Mouse (Mus musculus) hindlimb bud, embryonic 11.5 days (tissue): ENCODE results near the gene Stag2.

Experiments
- DNase-seq: peaks from one replicate; pipeline ENCODE4 v3.0.0-alpha.2; 2012; ENCODE audit warnings: low read depth, low spot score; ENCODE audit errors: extremely low spot score

Stag2 gene

DNA sequence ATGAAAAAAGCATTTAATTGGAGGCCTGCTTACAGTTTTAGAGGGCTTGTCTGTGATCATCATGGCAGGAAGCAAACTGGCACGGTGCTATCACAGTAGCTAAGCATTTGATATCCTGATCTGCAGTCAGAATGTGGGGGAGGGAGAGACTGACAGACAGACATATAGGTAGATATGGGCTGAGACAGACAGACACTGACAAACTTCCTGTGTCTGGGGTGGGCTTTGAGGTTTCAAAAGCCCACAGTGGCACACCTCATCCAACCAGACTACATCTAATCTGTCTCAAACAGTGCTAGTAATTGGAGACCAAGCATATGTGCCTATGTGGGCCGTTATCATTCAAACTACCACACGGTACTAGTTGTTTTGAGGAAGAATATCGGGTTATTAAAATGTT, 53.4 kb downstream of the Stag2 start:
- no peak for DNase-seq

DNA sequence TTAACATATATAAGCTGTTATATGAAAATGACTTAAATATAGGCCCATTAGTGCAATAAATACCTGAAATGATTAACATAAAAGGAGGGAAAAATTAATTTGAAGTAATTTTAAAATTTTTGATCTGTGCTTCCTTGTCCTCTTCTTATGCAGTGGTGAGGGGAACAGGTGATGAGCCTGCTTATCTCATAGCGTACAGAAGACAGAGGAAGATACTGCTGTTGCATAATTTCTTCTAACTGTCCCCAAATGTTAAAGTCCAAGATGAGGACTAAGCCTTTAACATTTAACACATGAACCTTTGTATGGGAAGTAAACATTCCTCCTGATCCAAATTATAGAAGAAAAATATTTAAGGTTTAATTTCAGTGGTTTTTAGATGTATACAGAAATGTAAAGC, 66.6 kb downstream of the Stag2 start:
- no peak for DNase-seq

DNA sequence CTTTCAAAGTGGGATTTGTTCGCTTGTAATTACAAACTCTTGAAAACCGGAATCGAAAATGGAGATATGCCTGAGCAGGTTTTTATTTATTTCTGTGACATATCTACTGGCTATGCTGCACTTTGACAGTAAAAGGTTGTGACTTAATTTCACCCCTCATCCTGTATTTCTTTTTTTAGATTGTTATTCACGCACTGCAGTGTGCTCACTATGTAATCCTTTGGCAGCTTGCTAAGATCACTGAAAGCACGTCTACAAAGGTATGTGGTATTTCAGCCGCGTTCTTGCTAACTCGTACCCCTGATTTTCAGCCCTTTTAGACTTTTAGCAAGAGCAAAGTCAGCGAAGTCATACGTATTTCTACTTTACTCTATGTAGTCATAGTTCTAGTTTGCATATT, 101.2 kb downstream of the Stag2 start:
- no peak for DNase-seq

DNA sequence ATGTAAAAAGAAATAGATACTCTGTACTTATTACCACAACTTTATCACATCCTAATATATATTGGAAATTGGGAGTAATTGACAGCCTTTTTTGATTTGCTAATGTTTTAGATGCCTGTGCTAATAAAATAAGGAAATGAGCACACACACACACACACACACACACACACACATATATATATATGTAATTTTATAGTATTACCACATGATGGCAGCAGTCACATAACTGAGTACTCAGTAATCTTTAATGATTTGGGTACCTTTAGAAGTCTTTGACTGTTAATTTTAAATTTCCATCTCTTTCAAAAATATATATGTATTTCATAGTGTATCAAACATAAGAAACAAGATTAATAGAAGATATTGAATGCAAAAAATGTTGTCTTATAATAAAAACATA, 123.6 kb downstream of the Stag2 start:
- DNase-seq = no peak

DNA sequence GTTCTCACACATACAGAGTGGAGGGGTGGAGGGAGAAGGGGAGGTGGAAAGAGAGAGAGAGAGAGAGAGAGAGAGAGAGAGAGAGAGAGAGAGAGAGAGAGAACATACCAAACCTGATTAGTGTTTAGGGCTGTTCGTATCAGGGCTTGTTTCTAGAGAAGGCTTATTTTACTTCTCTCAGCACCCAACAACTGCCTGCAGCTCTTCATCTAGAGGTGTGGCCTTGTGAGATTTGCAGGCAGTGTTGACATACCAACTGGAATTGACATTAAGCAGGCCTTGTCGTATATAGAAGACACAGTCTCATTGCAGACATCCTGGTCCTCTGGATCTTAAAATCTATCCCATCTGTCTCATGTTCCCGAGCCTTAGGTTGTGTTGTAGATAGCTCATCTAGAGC, 141.1 kb downstream of the Stag2 start:
- no peak for DNase-seq

DNA sequence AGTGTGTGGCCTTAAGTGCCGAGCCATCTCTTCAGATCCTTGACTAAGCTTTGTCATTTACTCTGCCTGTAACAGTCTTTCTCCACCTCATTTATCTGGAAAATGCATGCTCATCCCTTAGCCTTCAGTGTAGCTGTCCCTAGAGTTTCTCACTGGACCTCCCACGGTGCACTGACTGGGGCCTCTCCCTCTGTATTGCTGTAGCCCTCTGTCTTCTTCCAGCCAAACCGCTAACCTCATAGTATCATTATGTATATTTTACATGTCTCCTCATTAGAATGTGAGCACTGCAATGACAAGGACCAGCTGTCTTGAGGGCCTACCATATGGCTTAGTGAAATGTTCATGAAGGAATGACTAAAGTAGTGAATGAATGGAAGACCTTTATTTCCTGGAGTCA, 166.1 kb downstream of the Stag2 start:
- DNase-seq = no peak

DNA sequence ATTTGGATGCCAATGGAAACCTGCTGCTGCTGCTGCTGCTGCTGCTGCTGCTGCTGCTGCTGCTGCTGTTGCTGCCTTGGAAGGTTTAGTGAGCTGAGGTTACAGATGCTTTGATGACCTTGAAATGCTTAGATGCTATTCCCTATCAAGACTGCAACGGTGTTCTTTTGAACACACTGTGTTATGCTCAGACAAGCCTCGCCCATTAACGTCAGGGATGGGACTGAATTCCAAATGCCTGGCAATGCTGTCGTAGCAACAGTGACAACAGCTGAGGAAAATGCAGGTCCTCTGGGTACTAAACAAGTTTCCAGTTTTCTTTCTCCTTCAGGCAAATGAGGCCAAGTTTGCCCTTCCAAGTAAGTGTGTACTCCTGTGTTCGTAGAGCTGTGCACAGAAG, 171.3 kb downstream of the Stag2 start:
- DNase-seq = no peak

DNA sequence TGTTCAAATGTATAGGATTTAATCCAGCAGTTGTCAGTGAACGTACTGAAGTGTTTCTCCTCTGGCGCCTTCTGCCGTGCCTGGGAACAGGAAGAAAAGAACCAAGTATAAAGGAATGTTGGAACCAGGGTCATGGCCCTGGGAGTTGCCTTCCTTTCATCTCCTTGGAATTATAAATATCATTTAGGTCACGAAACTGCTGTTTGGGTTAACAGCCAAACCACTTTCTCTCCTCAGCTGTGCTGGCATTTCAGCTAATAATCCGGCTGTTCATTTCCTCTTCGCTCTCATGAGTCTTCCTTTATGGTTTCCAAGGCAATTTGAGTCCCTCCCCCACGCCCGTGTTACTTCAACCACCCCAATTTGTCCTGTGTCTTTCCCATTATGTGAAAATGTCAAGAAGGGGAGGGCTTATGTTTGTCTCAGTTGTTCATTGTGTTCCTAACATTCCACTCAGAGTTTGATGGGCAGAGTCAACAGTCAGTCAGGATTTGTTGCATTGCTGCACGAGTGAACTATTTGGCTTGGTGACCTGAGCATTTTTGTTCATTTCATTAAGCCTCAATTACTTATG, 172.2 kb downstream of the Stag2 start:
- DNase-seq = no peak

DNA sequence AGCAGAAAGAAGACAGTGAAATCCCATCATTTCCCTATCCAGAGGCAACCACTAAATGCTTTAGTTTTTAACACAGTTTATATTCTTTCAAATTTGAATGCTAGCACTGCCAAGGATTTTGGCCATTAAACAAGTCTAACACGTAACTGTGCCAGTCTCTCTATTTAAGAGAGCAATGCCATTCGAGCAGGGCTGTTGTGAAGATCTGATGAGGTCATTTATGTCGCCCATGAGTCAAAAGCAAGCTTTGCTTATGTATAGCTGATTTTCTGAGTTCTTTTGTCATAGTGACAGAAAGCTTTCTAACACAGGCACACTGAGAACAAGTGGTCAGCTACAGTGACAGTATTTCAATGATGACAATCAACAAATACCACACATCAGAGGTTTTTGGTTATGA, 175.7 kb downstream of the Stag2 start:
- no peak for DNase-seq
